Mouse (Mus musculus) kidney, postnatal 4 days (tissue): ENCODE measurements at regions not wholly inside any gene's neighbourhood (a gene's known extent, or its start where the extent isn't known, plus 50 kb on each side); places are given as distances from the start of the nearest gene placed in this dataset.
A peak's percentile ranks its signal among the peaks of the same experiment; 100 is the strongest.
"Not testable (repeated sequence)": the region's sequence is repeated elsewhere in the genome, so short reads cannot be mapped to it uniquely, and the experiment has no call there.

Source experiments
- DNase-seq, 2 experiments: peaks; one replicate each; pipeline ENCODE4 v3.0.0; 2021; ENCODE audit warnings: mixed read lengths in 2 of 2

GRCm38 (mm10) chr13:7233399-7233798 is 584.8 kb upstream of the Pfkp start:
- no peak for DNase-seq

- no peak for DNase-seq
Measured at GRCm38 (mm10) chr13:7206626-7207211, 558.1 kb upstream of the Pfkp start.

GRCm38 (mm10) chr13:7195990-7196389 is 547.4 kb upstream of the Pfkp start:
- DNase-seq, result peak; percentile 1 to 2

DNA sequence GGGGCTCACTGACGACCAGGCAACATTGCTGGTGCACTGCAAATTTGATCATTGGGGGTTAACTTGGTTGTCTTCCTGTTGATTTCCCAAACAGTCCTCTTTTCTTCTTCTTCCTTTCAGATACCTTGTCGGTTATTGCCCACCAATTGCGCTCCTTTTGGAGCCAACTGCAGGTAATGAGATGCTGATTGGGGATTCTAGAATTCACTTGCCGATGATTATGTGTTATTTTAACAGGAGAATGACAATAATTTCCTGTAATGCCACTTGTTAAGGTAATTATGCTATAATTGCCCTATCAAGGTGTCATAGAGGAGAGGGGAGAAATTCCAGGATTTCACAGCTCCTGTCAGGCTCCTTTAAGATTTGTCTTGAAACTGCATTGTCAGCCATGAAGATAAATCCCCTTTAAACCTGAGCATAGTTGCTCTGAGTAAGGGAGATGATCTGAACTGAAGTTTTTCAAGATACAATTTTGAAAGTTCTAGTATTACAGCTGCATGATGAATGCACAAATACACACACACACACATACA is 533.7 kb upstream of the Pfkp start:
- no peak for DNase-seq

DNA sequence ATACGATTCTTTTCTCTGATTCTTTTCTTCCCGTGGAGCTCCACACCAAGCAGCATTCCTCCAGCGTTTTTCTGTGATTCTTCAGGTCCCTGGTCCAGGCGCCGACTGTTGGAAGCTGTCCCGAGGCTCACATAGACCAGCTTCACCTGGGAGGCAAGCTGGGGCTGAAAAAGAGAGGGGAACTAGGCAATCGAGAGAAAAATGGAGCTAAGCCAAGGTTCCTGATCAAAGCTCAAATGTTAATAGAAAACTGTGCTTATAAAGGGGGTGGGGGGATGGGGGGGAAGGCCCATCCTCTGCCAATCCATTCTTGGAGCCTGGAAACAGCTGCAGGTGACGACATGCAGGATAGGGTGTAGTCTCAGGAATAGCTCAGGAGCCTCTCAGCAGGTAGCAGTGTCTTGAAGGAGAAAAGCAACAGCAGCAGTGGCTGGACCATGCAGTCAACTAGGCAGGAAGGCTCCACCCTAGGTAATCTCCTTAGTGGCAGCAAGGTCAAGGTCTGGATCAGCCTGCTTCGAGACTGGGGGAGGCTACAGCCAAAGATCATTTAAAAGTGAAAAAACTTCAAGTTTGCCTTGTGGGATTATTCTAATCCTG is 527.1 kb upstream of the Pfkp start:
- DNase-seq, result no peak

- DNase-seq, result not testable (repeated sequence)
Measured at GRCm38 (mm10) chr13:7170035-7170434, 521.5 kb upstream of the Pfkp start.

DNA sequence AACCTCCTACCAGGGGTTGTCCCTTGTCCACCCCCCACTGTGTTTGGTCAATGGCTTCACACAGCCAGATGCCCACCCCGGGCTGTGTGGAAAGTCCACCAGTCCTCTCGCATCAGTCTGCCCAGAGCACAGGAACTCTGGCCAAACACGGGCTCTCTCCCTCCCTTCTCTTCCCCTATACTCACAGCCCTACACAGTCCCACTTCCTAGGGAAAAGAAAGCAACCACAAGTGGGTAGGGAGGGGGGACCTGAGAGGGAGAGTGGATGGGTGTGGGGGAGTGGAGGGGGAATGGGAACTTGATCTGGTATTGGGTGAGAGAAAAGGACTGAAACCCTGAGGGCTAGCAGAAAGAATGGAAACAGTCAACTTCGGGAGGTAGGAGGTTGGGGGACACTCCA is 497.8 kb upstream of the Pfkp start:
- no peak for DNase-seq

DNA sequence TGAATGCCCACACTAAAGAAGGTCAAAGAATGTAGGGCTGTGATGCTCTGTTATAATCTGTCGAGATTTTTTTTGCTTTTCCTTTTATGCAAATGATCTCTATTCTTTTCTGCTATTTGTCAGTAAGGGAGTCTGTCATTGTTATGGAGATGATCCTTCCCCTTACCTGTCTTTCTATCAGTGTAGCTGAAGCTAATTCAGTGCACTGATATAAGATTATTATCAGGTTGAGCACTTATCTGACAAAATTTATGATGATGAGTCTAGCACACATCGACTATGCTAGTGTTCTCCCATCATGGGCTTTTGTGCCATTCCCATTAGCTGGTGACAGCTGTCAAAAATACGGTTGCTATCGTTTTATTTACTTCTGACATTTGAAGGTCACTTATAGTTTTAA is 462.0 kb upstream of the Pfkp start:
- no peak for DNase-seq

GRCm38 (mm10) chr13:7103289-7103688 is 454.7 kb upstream of the Pfkp start:
- no peak for DNase-seq

GRCm38 (mm10) chr13:7093072-7093649 is 444.6 kb upstream of the Pfkp start:
- DNase-seq, result no peak

DNA sequence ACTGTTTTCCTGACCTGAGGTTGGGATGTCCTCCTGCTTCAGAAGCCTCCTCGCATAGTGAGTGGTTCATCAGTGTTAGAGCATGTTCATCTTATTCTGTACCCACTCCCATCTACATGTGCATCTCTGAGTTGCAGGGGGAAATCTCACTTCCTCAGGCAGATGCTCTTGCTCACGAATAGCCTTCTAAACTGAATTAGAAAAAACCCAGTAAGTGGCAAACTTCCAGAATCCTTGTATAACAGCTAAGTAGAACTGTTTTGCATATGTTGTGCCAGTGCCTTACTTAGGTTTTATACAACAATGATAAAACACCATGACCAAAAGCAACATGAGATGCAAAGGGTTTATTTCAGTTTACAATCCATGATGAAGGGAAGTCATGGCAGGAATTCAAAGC is 442.3 kb upstream of the Pfkp start:
- DNase-seq, result no peak

DNA sequence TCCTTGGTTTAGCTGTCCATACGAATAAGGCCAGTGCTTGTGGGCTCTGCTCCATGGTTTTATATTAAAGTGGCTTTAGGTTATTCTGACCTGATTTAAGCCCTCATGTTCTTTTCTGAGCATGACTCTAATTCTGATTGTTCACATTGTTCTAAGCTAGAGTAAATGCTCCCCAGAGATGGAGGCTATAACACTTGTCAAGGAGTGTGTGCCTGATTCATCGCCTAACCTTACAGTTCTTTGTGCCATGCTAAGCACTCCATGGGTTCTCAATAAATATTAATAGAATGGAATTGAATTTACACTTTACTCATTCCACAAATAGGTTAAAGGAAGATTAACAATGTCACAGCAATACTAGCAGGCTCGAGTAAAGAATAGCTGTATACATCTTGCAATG is 417.6 kb upstream of the Pfkp start:
- DNase-seq, result no peak

- no peak for DNase-seq
Measured at GRCm38 (mm10) chr13:7063717-7064116, 415.1 kb upstream of the Pfkp start.

DNA sequence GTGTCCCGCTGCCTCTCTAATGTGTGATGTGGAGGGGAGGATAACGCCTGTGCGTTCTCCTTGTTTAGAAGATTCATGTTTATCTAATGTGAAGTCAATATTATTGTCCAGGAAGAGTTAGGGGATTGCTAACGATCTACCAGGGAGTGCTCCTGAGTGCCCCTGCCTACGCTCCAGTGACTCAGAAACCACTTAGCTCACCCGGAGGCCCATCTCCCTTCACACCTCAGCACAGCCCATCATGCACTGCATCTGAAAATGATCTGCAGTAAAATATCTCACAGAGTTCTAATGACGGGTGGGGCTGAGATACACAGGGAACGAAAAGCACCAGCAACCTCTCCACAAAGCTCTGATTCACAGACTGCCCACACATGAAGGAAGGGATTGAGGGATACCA is 409.0 kb upstream of the Pfkp start:
- peak; percentile 3 to 4 for DNase-seq
